Mouse (Mus musculus) forebrain, postnatal 0 days (tissue): ENCODE measurements around the gene Trib3. TPM values are rescaled to one million over a fixed set of nuclear protein-coding genes. Genes with fewer than 3 reads are reported as not detected.
A peak's percentile ranks its signal among the peaks of the same experiment; 100 is the strongest.

Experiments used
- ATAC-seq: fragments of 200-750 bp; cut with Nextera tagmentation; 2 replicates; pipeline ENCODE4 v1.8.0; 2017; ENCODE audit warnings: mild to moderate bottlenecking, moderate library complexity
- DNase-seq: peaks from one replicate; pipeline ENCODE4 v3.0.0-alpha.2; 2015
- H3K27ac ChIP-seq: fragments of 300-500 bp; sonication (generic); 2 replicates; pipeline ENCODE4 v1.5.1; 2014; ENCODE audit warnings: low read depth, mild to moderate bottlenecking, antibody characterized with exemption, low read length, moderate library complexity, mixed read lengths
- H3K27me3 ChIP-seq: fragments of 300-500 bp; sonication (generic); 2 replicates; pipeline ENCODE4 v1.6.1; 2014; ENCODE audit warnings: mild to moderate bottlenecking, low read length, mixed read lengths; ENCODE audit not compliant: insufficient read depth
- H3K36me3 ChIP-seq: fragments of 300-500 bp; sonication (generic); 2 replicates; pipeline ENCODE4 v1.6.1; 2014; ENCODE audit warnings: mild to moderate bottlenecking, moderate library complexity; ENCODE audit not compliant: insufficient read depth
- H3K4me1 ChIP-seq: fragments of 300-500 bp; sonication (generic); 2 replicates; pipeline ENCODE4 v1.6.1; 2014; ENCODE audit warnings: antibody characterized with exemption; ENCODE audit not compliant: insufficient read depth
- H3K4me2 ChIP-seq: fragments of 300-500 bp; sonication (generic); 2 replicates; pipeline ENCODE4 v1.6.1; 2014; ENCODE audit warnings: low read depth, mild to moderate bottlenecking, moderate library complexity
- H3K4me3 ChIP-seq: fragments of 300-500 bp; sonication (generic); 2 replicates; pipeline ENCODE4 v1.5.1; 2014; ENCODE audit warnings: low read depth, low read length, mixed read lengths
- H3K9ac ChIP-seq: fragments of 300-500 bp; sonication (generic); 2 replicates; pipeline ENCODE4 v1.6.1; 2014; ENCODE audit warnings: mild to moderate bottlenecking
- H3K9me3 ChIP-seq: fragments of 300-500 bp; sonication (generic); 2 replicates; pipeline ENCODE4 v1.6.1; 2016; ENCODE audit warnings: low read length
- CTCF ChIP-seq: sonication (generic); IDR thresholded peaks from 2 replicates; pipeline ENCODE4 v1.5.1; 2016; ENCODE audit warnings: antibody characterized with exemption, control low read depth, low read depth
- WGBS: fragments of 180-500 bp; shearing (Covaris S2); extraction: QIAGEN DNeasy Blood & Tissue Kit; methylation state at CpG from one replicate; pipeline ENCODE4 v1.1.7; 2014; 5-methylcytosine and 5-hydroxymethylcytosine counted together
- polyA plus RNA-seq: library from polyadenylated mRNA; unstranded; fragments of >200 nt; fragmentation: Nextera tagmentation; extraction: Ambion mirVana; gene quantifications from 2 replicates; pipeline ENCODE4 v1.2.1, GENCODE M21; 2015
- total RNA-seq: library from RNA; depleted of rRNA; stranded (reverse); fragments of >200 nt; gene quantifications from 2 replicates; pipeline ENCODE4 v1.2.3, GENCODE M21; 2014

Gene Trib3
- total and polyA plus RNA-seq, 2 experiments from 2014 or later = 1.3 to 2.0 TPM

DNA sequence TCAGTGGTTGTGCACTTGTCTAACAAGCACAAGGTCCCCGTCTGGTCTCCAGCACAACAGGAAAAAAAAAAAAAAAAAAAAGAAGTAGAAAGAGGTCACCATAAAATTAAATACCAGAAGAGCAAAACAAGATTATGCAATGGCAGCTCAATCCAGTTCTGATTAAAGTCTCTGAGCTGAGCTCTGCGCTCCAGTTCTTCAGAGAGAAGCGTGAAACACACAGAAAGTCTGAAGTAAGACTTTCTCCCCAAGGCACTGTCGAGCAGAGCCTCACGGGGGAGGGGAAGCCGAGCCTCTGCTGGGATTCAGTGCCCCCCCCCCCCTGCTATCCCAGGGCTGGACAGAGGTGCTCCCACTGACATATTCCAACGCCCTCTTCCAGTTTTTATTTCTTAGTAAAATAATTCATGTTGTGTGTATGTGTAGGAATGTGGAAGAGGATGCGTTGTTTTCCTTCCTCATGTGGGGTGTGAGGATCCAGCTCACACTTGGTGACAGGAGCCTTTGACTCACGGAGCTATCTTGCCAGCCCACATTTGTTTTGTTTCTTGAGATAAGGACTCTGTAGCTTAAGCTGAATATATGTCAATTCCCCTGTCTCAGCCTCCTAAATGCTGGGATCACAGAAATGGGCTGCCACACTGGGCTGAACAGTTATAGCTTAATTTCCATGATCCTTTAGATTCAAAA lies 3.1 kb upstream of the Trib3 start:
- TF ChIP-seq CTCF = no peak
- no peak overlapping the region for H3K9ac ChIP-seq
- H3K4me1 ChIP-seq = 0 out of 2 replicates have a peak, but pooled peaks cover 4% of the 10 kb centered on the region
- 42% methylated on average over 9 of the region's 9 CpGs for WGBS
- H3K4me3 ChIP-seq = no peak overlapping the region
- ATAC-seq = no peak
- H3K27me3 ChIP-seq = no peaks in the 10 kb centered on the region
- no peak overlapping the region for H3K4me2 ChIP-seq
- DNase-seq = no peak
- H3K27ac ChIP-seq = no peak overlapping the region
- no peaks in the 10 kb centered on the region for H3K9me3 ChIP-seq
- H3K36me3 ChIP-seq = no peaks in the 10 kb centered on the region

DNA sequence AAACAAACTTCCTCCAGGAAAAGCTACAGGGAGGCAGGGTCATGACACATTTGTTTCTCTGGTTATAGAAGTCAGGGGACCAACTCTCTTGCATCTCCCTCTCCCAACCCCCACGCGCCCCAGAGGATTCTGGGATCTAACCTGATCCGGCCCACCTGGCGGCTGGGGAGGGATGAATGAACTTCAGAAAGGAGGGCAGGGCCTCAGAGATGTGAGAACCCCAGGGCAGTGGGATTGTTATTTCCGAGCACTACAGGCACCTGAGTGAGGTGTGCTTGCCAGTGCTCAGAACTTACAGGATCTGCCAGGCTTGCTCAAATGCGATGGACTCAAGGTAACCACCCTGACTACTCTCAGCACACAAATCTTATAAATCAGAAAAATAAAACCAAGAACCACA lies 1.6 kb upstream of the Trib3 start:
- H3K36me3 ChIP-seq = no peaks in the 10 kb centered on the region
- H3K4me2 ChIP-seq = no peak overlapping the region
- no peak overlapping the region for H3K9ac ChIP-seq
- H3K27me3 ChIP-seq = no peaks in the 10 kb centered on the region
- WGBS = 79% methylated on average over 6 of the region's 6 CpGs
- H3K27ac ChIP-seq = no peak overlapping the region
- TF ChIP-seq CTCF = no peak
- H3K4me1 ChIP-seq = 0 out of 2 replicates have a peak, but pooled peaks cover 4% of the 10 kb centered on the region
- H3K9me3 ChIP-seq = no peaks in the 10 kb centered on the region
- ATAC-seq (no peak), DNase-seq (no peak)
- no peak overlapping the region for H3K4me3 ChIP-seq

DNA sequence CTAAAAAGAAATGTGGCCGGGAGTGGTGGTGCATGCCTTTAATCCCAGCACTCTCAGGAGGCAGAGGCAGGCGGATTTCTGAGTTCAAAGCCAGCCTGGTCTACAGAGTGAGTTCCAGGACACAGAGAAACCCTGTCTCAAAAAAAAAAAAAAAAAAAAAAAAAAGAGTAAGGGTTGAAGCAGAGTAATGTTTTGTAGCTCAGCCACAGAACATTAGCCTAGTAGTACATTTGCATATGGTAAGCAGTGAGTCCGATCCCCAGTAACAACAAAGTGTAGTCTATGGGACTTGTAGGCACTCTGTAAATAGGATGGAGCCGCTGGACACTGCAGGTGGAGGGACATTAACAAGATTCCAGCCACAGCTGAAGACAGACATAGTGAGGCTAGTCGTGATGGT lies 1.1 kb upstream of the Trib3 start:
- DNase-seq (no peak), ATAC-seq (no peak)
- H3K4me2 ChIP-seq = peak overlapping the region; percentile 87; the same call in 1 of the 2 replicates
- H3K27me3 ChIP-seq = no peaks in the 10 kb centered on the region
- no peaks in the 10 kb centered on the region for H3K36me3 ChIP-seq
- no peak overlapping the region for H3K4me3 ChIP-seq
- no peaks in the 10 kb centered on the region for H3K9me3 ChIP-seq
- 67% methylated on average over 5 of the region's 5 CpGs for WGBS
- H3K27ac ChIP-seq = no peak overlapping the region
- H3K9ac ChIP-seq = no peak overlapping the region
- no peak for TF ChIP-seq CTCF
- 0 out of 2 replicates have a peak, but pooled peaks cover 4% of the 10 kb centered on the region for H3K4me1 ChIP-seq

DNA sequence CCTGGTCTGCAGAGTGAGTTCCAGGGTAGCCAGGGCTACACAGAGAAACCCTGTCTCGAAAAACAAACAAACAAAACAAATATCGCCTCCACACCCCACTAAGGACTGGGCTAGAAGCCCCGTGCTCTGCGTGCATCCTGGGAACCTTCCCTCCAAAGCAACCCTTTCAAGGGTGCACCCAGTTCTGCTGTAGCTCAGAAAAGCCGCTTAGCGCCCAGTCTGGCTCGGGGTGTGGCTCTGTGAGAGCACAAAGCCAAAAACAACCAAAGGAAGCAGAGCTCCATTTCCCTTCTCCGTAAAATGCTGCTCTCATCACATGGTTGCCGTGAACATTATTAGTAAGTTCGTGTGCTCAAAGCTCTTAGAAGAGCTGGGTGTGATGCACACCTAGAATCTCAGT lies 529 bp upstream of the Trib3 start:
- no peak; the same call in 1 of the 2 replicates for ATAC-seq
- Histone ChIP-seq H3K4me2 (peak overlapping the region; percentile 87), H3K4me3 (peak overlapping the region; percentile 51), H3K27ac (peak overlapping the region; percentile 66; the same call in 1 of the 2 replicates), H3K4me1 (0 out of 2 replicates have a peak, but pooled peaks cover 4% of the 10 kb centered on the region), H3K27me3 (no peaks in the 10 kb centered on the region), H3K9me3 (no peaks in the 10 kb centered on the region), H3K9ac (peak overlapping the region; percentile 60), H3K36me3 (no peaks in the 10 kb centered on the region)
- 5% methylated on average over 10 of the region's 10 CpGs for WGBS
- DNase-seq = peak; percentile 38
- TF ChIP-seq CTCF = no peak

DNA sequence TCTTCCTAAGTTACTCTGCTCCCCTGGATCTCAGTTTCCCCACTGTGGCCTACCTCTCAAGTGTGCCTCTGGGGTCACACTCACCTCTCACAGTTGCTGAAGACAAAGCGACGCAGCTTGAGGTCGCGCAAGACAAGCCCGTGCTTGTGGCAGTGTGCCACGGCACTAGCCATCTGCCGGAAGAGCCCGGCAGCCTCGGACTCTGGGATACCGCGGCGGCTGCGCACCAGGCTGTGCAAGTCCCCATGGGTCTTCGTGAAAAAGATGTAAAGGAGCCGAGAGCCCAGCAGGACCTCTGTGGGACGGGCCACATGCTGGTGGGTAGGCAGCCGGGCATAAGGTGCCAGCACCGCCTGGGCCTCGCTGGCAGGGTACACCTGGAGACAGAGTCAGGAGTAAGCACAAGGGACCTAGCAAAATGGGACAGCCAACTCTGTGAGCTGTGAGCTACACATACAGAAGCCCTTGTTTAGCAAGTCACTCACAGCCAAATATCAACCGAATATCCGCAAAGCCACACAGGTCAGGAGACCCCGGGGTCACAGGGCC lies 4.1 kb downstream of the Trib3 start:
- no peak overlapping the region for H3K4me2 ChIP-seq
- H3K27ac ChIP-seq = no peak overlapping the region
- no peaks in the 10 kb centered on the region for H3K9me3 ChIP-seq
- no peak for TF ChIP-seq CTCF
- no peaks in the 10 kb centered on the region for H3K27me3 ChIP-seq
- ATAC-seq = no peak
- H3K4me3 ChIP-seq = no peak overlapping the region
- no peak overlapping the region for H3K9ac ChIP-seq
- 84% methylated on average over 22 of the region's 22 CpGs for WGBS
- 0 out of 2 replicates have a peak, but pooled peaks cover 4% of the 10 kb centered on the region for H3K4me1 ChIP-seq
- no peaks in the 10 kb centered on the region for H3K36me3 ChIP-seq
- DNase-seq = no peak

DNA sequence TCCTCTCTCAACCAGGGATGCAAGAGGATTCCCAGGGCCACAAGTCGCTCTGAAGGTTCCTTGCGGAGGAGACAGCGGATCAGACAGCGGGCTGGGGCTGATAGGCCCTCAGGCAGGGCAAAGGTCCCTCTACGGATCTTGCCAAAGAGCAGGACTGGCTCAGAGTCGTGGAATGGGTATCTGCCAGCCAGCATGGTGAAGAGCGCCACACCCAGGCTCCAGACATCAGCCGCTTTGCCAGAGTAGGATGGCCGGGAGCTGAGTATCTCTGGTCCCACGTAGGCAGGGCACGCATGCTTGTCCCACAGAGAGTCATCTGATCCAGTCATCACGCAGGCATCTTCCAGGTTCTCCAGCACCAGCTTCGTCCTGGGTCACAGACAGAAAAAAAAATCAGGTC lies 5.5 kb downstream of the Trib3 start:
- Histone ChIP-seq H3K27me3 (no peaks in the 10 kb centered on the region), H3K4me1 (no peaks in the 10 kb centered on the region), H3K36me3 (no peaks in the 10 kb centered on the region), H3K9me3 (no peaks in the 10 kb centered on the region), H3K27ac (no peak overlapping the region), H3K9ac (no peak overlapping the region), H3K4me3 (no peak overlapping the region), H3K4me2 (no peak overlapping the region)
- DNase-seq (no peak), ATAC-seq (no peak)
- WGBS = 87% methylated on average over 13 of the region's 13 CpGs
- TF ChIP-seq CTCF = no peak

DNA sequence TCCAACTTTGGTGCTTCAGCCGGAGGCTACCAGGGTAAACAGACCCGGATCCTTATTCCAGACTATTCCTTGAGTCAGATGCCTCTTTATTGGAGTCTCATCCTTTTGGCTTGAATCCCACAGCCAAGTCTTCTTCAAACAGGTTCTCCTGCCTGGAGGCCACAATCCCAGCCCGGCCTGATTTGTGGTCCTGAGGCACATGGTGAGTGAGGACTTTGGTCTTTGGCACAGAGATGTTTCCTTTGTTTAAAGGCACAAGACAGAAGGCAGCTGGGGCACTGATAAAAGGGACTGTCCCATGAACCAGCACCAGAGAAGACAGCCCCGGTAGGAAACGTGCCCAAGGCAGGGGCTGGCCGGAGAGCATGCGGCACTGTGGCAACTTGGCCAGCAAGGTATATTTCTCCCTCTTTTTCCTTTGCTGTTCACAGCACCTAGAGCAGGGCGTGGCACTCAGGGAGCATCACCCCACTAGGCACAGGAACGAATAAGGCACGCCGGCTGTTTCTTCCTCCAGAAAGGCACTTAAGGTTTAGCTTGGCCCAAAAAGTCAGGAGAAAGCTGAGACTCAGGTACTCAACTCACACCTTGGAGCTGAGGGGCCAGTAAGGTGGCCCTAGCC lies 6.1 kb downstream of the Trib3 start:
- H3K27me3 ChIP-seq = no peaks in the 10 kb centered on the region
- no peak for ATAC-seq
- no peak overlapping the region for H3K4me2 ChIP-seq
- no peak for TF ChIP-seq CTCF
- H3K36me3 ChIP-seq = no peaks in the 10 kb centered on the region
- DNase-seq = no peak
- H3K9me3 ChIP-seq = no peaks in the 10 kb centered on the region
- H3K9ac ChIP-seq = no peak overlapping the region
- 91% methylated on average over 11 of the region's 11 CpGs for WGBS
- no peaks in the 10 kb centered on the region for H3K4me1 ChIP-seq
- no peak overlapping the region for H3K27ac ChIP-seq
- H3K4me3 ChIP-seq = no peak overlapping the region
